Comparison of ENCODE assay signal across 8 mouse cellular contexts in genomic region chr3:95668589-95669308, GRCm38 (mm10). TPM values are rescaled to one million over a fixed set of nuclear protein-coding genes. Genes with fewer than 3 reads are reported as not detected.
A peak's percentile ranks its signal among the peaks of the same experiment; 100 is the strongest.
DNase-seq lines count a peak whose midpoint lies in the region; ATAC-seq and TF ChIP-seq lines count a peak whose summit lies in the region.

No protein-coding gene starts in this region.

- ATAC-seq in lung, embryonic 15.5 days (ENCODE audit: borderline replicate concordance, extremely low read depth, low FRiP score, low TSS enrichment): no peak
- no peak for ATAC-seq in hindbrain, postnatal 0 days

- no peak overlapping the region for H3K9ac ChIP-seq in lung, embryonic 15.5 days
- H3K9ac ChIP-seq in hindbrain, postnatal 0 days (replicated peaks; ENCODE audit: low read length): no peak overlapping the region

- H3K27ac ChIP-seq in lung, embryonic 15.5 days: peak overlapping the region; percentile 94
- peak overlapping the region; percentile 89 for H3K27ac ChIP-seq in brown adipose tissue, adult 24 weeks (replicated peaks; ENCODE audit: low read depth, low read length)
- H3K27ac ChIP-seq in hindbrain, postnatal 0 days: peak overlapping the region; percentile 79

- H3K4me1 ChIP-seq in lung, embryonic 15.5 days: peaks cover 73% of the 10 kb centered on the region
- H3K4me1 ChIP-seq in brown adipose tissue, adult 24 weeks (ENCODE audit: control insufficient read depth, insufficient read depth, insufficient read length, low read length): peaks cover 64% of the 10 kb centered on the region
- no peaks in the 10 kb centered on the region for H3K4me1 ChIP-seq in hindbrain, postnatal 0 days (ENCODE audit: insufficient read depth, low read length)

- no peak for DNase-seq in lung, postnatal 4 days
- no peak for DNase-seq in hindbrain, postnatal 0 days (ENCODE audit: low spot score)
- DNase-seq in adrenal gland, postnatal 4 days (ENCODE audit: low spot score in 2 of 2): no peak
- DNase-seq in embryo, embryonic 10.5 days (ENCODE audit: low spot score): no peak
- no peak for DNase-seq in layer of hippocampus, adult 11-12 months (ENCODE audit: low spot score)

- peaks cover 84% of the 10 kb centered on the region for H3K79me2 ChIP-seq in myocyte (ENCODE audit: control insufficient read depth, insufficient read depth)

- peak overlapping the region; percentile 4; the same call in 1 of the 2 replicates for H3K4me2 ChIP-seq in lung, embryonic 15.5 days
- no peak overlapping the region for H3K4me2 ChIP-seq in hindbrain, postnatal 0 days (ENCODE audit: low read depth, low read length)
- peak overlapping the region; percentile 71 for H3K4me2 ChIP-seq in myocyte (ENCODE audit: low read depth)

- peaks cover 20% of the 10 kb centered on the region for H3K36me3 ChIP-seq in lung, embryonic 15.5 days
- peaks cover 5% of the 10 kb centered on the region; the same call in 1 of the 2 replicates for H3K36me3 ChIP-seq in hindbrain, postnatal 0 days (ENCODE audit: insufficient read depth, low read length)
- H3K36me3 ChIP-seq in myocyte (ENCODE audit: control insufficient read depth, insufficient read depth): peaks cover 6% of the 10 kb centered on the region

- no peaks in the 10 kb centered on the region for H3K27me3 ChIP-seq in lung, embryonic 15.5 days
- no peaks in the 10 kb centered on the region for H3K27me3 ChIP-seq in hindbrain, postnatal 0 days (ENCODE audit: insufficient read depth, low read length)
- H3K27me3 ChIP-seq in myocyte (ENCODE audit: control insufficient read depth, insufficient read depth, insufficient read length): no peaks in the 10 kb centered on the region

- TF ChIP-seq POLR2A in myocyte (IDR thresholded peaks at IDR 0.05; ENCODE audit: insufficient read length, low read depth): no peak

- H3ac ChIP-seq in myocyte (ENCODE audit: control insufficient read depth, insufficient read length): no peak overlapping the region

- no peaks in the 10 kb centered on the region for H3K9me3 ChIP-seq in lung, embryonic 15.5 days
- no peaks in the 10 kb centered on the region for H3K9me3 ChIP-seq in hindbrain, postnatal 0 days (ENCODE audit: low read length)

- no peak overlapping the region for H3K4me3 ChIP-seq in lung, embryonic 15.5 days
- peak overlapping the region; percentile 12; the same call in 1 of the 2 replicates for H3K4me3 ChIP-seq in brown adipose tissue, adult 24 weeks (ENCODE audit: insufficient read depth, low read depth, low read length)
- no peak overlapping the region for H3K4me3 ChIP-seq in hindbrain, postnatal 0 days (ENCODE audit: low read length)
- H3K4me3 ChIP-seq in myocyte: no peak overlapping the region

- TF ChIP-seq CTCF in hindbrain, postnatal 0 days (IDR thresholded peaks at IDR 0.05; ENCODE audit: low read depth): no peak

- WGBS in lung, embryonic 15.5 days: 49% methylated on average over 7 of the region's 7 CpGs
- WGBS in hindbrain, postnatal 0 days: 75% methylated on average over 7 of the region's 7 CpGs

TF ChIP-seq in myocyte, 11 proteins besides CTCF, POLR2A, EP300 and RAD21:
- TF ChIP-seq REST (IDR thresholded peaks at IDR 0.05; ENCODE audit: insufficient read depth, insufficient read length) (no peak), MYOD1 (IDR thresholded peaks at IDR 0.05; ENCODE audit: control insufficient read depth in 1 of 3, insufficient read length in 2 of 3, low read depth in 2 of 3) (peak in 2 of 3 experiments; percentile 56), MYOG (IDR thresholded peaks at IDR 0.05; ENCODE audit: control insufficient read depth in 1 of 3, insufficient read depth in 1 of 3, insufficient read length in 2 of 3, low read depth in 2 of 3) (peak in 2 of 3 experiments; percentile 32 to 62), SRF (IDR thresholded peaks at IDR 0.05; ENCODE audit: control insufficient read depth, insufficient read length, low read depth) (no peak), POLR2AphosphoS2 (IDR thresholded peaks at IDR 0.05; ENCODE audit: insufficient read length, low read depth) (peak; percentile 46), USF1 (IDR thresholded peaks at IDR 0.05; ENCODE audit: low read depth) (no peak), TCF12 (IDR thresholded peaks at IDR 0.05; ENCODE audit: insufficient read depth, poor library complexity, severe bottlenecking) (peak; percentile 7)

RNA-seq across cellular contexts. Expression of gene Mcl1, which starts 10.2 kb away (rescaled TPM):
- 64.5 and 65.2 TPM in 2 replicates for polyA plus RNA-seq in lung, embryonic 15.5 days (2015; fragmentation: Nextera tagmentation; extraction: Ambion mirVana)
- 56.1 and 61.6 TPM in 2 replicates for polyA plus RNA-seq in brown adipose tissue, adult 24 weeks (2012; ENCODE audit: insufficient read depth, insufficient read length, missing spikeins)
- total RNA-seq in hindbrain, postnatal 0 days (2014; rRNA removed): 110 and 126 TPM in 2 replicates
- 38.8 and 41.5 TPM in 2 replicates for polyA plus RNA-seq in hindbrain, postnatal 0 days (2015; fragmentation: Nextera tagmentation; extraction: Ambion mirVana)
- polyA plus RNA-seq in myocyte (2012; fragmentation: generic; extraction: Trizol): 51.6 TPM
- total RNA-seq in adrenal gland, postnatal 4 days (2021): 100 to 1,000 TPM; 151 to 152 TPM

RNA-seq across cellular contexts. Expression of gene Adamtsl4, which starts 19.0 kb away (rescaled TPM):
- polyA plus RNA-seq in lung, embryonic 15.5 days (2015; fragmentation: Nextera tagmentation; extraction: Ambion mirVana): 3.1 and 5.7 TPM in 2 replicates
- polyA plus RNA-seq in brown adipose tissue, adult 24 weeks (2012; ENCODE audit: insufficient read depth, insufficient read length, missing spikeins): 2.5 and 6.6 TPM in 2 replicates
- 1.0 and 1.6 TPM in 2 replicates for total RNA-seq in hindbrain, postnatal 0 days (2014; rRNA removed)
- polyA plus RNA-seq in hindbrain, postnatal 0 days (2015; fragmentation: Nextera tagmentation; extraction: Ambion mirVana): 1.4 and 2.1 TPM in 2 replicates
- 4.6 TPM for polyA plus RNA-seq in myocyte (2012; fragmentation: generic; extraction: Trizol)
- total RNA-seq in adrenal gland, postnatal 4 days (2021): 1 to 10 TPM; 7.5 to 8.1 TPM

RNA-seq across cellular contexts. Expression of gene Ensa, which starts 44.0 kb away (rescaled TPM):
- polyA plus RNA-seq in lung, embryonic 15.5 days (2015; fragmentation: Nextera tagmentation; extraction: Ambion mirVana): 65.3 and 69.2 TPM in 2 replicates
- polyA plus RNA-seq in brown adipose tissue, adult 24 weeks (2012; ENCODE audit: insufficient read depth, insufficient read length, missing spikeins): 38.4 and 51.4 TPM in 2 replicates
- total RNA-seq in hindbrain, postnatal 0 days (2014; rRNA removed): 84.3 and 93.8 TPM in 2 replicates
- 136 and 139 TPM in 2 replicates for polyA plus RNA-seq in hindbrain, postnatal 0 days (2015; fragmentation: Nextera tagmentation; extraction: Ambion mirVana)
- polyA plus RNA-seq in myocyte (2012; fragmentation: generic; extraction: Trizol): 65.3 TPM
- 10 to 100 TPM; 79.6 to 82.2 TPM for total RNA-seq in adrenal gland, postnatal 4 days (2021)
